Mouse (Mus musculus): ENCODE measurements around the gene Metap1d. TPM values are rescaled to one million over a fixed set of nuclear protein-coding genes. Genes with fewer than 3 reads are reported as not detected.

Gene Metap1d
- total and polyA plus RNA-seq, 2 experiments from 2014 or later: 16.6 to 25.3 TPM

DNA sequence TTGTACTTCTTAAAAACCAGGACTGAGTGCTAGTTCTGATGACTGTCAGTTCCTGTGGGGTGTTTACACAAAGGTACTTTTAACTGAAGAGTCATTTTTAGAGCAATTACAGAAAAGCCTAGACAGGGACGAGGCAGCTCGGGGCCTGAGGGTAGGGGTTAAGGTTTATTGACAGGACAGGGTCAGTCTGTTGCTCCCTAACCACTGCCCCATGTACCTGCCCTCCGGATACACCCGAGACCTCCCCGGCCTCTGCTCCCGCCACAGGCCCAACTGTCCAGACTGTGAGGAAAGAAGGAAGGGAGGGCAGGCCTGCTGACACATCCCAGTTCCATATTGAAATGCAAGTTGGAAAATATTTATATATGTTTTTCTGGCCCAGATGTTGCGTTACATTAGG lies 20.8 kb downstream of the Metap1d start:
- Histone ChIP-seq H3K4me3 (ENCODE audit: low read depth, low read length) (no peak overlapping the region), H3K4me2 (ENCODE audit: low read depth) (no peak overlapping the region), H3K27ac (ENCODE audit: low read depth, low read length) (no peak overlapping the region), H3K27me3 (ENCODE audit: insufficient read depth, low read length) (no peaks in the 10 kb centered on the region), H3K36me3 (ENCODE audit: insufficient read depth) (no peaks in the 10 kb centered on the region), H3K9ac (no peak overlapping the region), H3K9me3 (ENCODE audit: low read length) (no peaks in the 10 kb centered on the region), H3K4me1 (ENCODE audit: insufficient read depth) (no peaks in the 10 kb centered on the region; the same call in 1 of the 2 replicates)
- WGBS: 82% methylated on average over 7 of the region's 7 CpGs
- DNase-seq (no peak), ATAC-seq (no peak)
- TF ChIP-seq CTCF (IDR thresholded peaks at IDR 0.05; ENCODE audit: low read depth): no peak

GRCm38 (mm10) chr2:71474345-71474744 lies 21.3 kb downstream of the Metap1d start:
- no peak overlapping the region for H3K27ac ChIP-seq (ENCODE audit: low read depth, low read length)
- H3K9me3 ChIP-seq (ENCODE audit: low read length): no peaks in the 10 kb centered on the region
- no peak for TF ChIP-seq CTCF (IDR thresholded peaks at IDR 0.05; ENCODE audit: low read depth)
- H3K4me2 ChIP-seq (ENCODE audit: low read depth): no peak overlapping the region
- ATAC-seq (no peak), DNase-seq (no peak)
- no peaks in the 10 kb centered on the region for H3K27me3 ChIP-seq (ENCODE audit: insufficient read depth, low read length)
- H3K36me3 ChIP-seq (ENCODE audit: insufficient read depth): no peaks in the 10 kb centered on the region
- H3K4me3 ChIP-seq (ENCODE audit: low read depth, low read length): no peak overlapping the region
- no peaks in the 10 kb centered on the region; the same call in 1 of the 2 replicates for H3K4me1 ChIP-seq (ENCODE audit: insufficient read depth)
- H3K9ac ChIP-seq: no peak overlapping the region
- WGBS: 42% methylated on average over 7 of the region's 7 CpGs

DNA sequence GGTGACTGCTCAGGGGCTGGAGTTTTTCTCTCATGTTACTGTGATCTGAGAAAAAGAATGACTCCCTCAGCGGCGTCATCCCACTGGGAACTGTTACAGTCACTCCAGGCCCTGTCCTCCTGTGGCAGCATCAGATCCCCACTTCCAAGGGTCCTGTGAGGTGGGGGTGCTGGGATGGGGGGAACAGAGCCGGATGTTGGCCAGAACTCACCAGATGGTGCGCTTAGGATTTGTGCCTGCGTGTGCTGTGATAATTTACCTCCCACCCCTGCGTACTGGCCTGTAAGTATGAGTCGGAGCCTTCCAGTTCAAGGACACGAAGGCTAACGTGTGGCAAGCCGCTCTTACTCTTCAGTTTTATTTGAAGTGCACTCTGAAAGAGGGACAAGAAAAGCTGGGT lies 22.2 kb downstream of the Metap1d start:
- WGBS: 77% methylated on average over 10 of the region's 10 CpGs
- ATAC-seq: no peak
- Histone ChIP-seq H3K9ac (no peak overlapping the region), H3K4me3 (ENCODE audit: low read depth, low read length) (no peak overlapping the region), H3K36me3 (ENCODE audit: insufficient read depth) (no peaks in the 10 kb centered on the region), H3K27me3 (ENCODE audit: insufficient read depth, low read length) (no peaks in the 10 kb centered on the region), H3K4me2 (ENCODE audit: low read depth) (no peak overlapping the region), H3K9me3 (ENCODE audit: low read length) (no peaks in the 10 kb centered on the region), H3K4me1 (ENCODE audit: insufficient read depth) (no peaks in the 10 kb centered on the region; the same call in 1 of the 2 replicates), H3K27ac (ENCODE audit: low read depth, low read length) (no peak overlapping the region; the same call in 1 of the 2 replicates)
- DNase-seq: no peak
- no peak for TF ChIP-seq CTCF (IDR thresholded peaks at IDR 0.05; ENCODE audit: low read depth)

- TF ChIP-seq CTCF (IDR thresholded peaks at IDR 0.05; ENCODE audit: low read depth): no peak
- no peaks in the 10 kb centered on the region for H3K27me3 ChIP-seq (ENCODE audit: insufficient read depth, low read length)
- H3K4me2 ChIP-seq (ENCODE audit: low read depth): no peak overlapping the region
- no peak for ATAC-seq
- no peak overlapping the region for H3K9ac ChIP-seq
- no peaks in the 10 kb centered on the region for H3K9me3 ChIP-seq (ENCODE audit: low read length)
- no peaks in the 10 kb centered on the region; the same call in 1 of the 2 replicates for H3K4me1 ChIP-seq (ENCODE audit: insufficient read depth)
- no peak overlapping the region for H3K27ac ChIP-seq (ENCODE audit: low read depth, low read length)
- DNase-seq: no peak
- H3K36me3 ChIP-seq (ENCODE audit: insufficient read depth): no peaks in the 10 kb centered on the region
- WGBS: 66% methylated on average over 4 of the region's 4 CpGs
- H3K4me3 ChIP-seq (ENCODE audit: low read depth, low read length): no peak overlapping the region
These were observed 22.7 kb downstream of the Metap1d start for GRCm38 (mm10) chr2:71475760-71476159.

GRCm38 (mm10) chr2:71477787-71478186 lies 24.7 kb downstream of the Metap1d start:
- H3K27me3 ChIP-seq (ENCODE audit: insufficient read depth, low read length): no peaks in the 10 kb centered on the region
- H3K9me3 ChIP-seq (ENCODE audit: low read length): no peaks in the 10 kb centered on the region
- H3K4me3 ChIP-seq (ENCODE audit: low read depth, low read length): no peak overlapping the region
- ATAC-seq (no peak), DNase-seq (no peak)
- no peaks in the 10 kb centered on the region for H3K36me3 ChIP-seq (ENCODE audit: insufficient read depth)
- no peak overlapping the region for H3K4me2 ChIP-seq (ENCODE audit: low read depth)
- 0 out of 2 replicates have a peak, but pooled peaks have one; percentile 11 for TF ChIP-seq CTCF (IDR thresholded peaks at IDR 0.05; ENCODE audit: low read depth)
- H3K27ac ChIP-seq (ENCODE audit: low read depth, low read length): no peak overlapping the region
- no peak overlapping the region for H3K9ac ChIP-seq
- H3K4me1 ChIP-seq (ENCODE audit: insufficient read depth): no peaks in the 10 kb centered on the region; the same call in 1 of the 2 replicates

DNA sequence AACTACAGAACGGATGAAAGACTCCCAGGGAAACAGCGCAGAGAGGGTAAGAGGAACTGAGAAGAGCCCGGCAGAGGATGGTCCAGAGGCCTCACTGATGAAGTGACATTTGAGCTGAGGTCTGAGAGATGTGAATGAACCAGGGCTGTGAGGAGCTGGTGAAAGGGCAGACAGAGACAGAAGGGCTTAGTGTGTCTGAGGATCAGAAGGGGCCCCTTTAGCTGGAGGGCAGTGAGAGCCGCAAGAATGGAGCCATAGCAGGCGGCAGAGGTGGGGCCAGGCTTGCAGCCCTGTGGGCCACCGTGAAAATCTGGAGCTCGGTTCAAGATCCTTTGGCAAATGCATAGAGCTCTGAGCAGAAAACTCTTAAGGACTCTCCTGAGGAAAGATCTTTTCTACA lies 26.8 kb downstream of the Metap1d start:
- Histone ChIP-seq H3K4me1 (ENCODE audit: insufficient read depth) (0 out of 2 replicates have a peak, but pooled peaks cover 3% of the 10 kb centered on the region), H3K36me3 (ENCODE audit: insufficient read depth) (no peaks in the 10 kb centered on the region), H3K9ac (no peak overlapping the region), H3K9me3 (ENCODE audit: low read length) (no peaks in the 10 kb centered on the region), H3K4me2 (ENCODE audit: low read depth) (no peak overlapping the region), H3K27ac (ENCODE audit: low read depth, low read length) (no peak overlapping the region), H3K27me3 (ENCODE audit: insufficient read depth, low read length) (no peaks in the 10 kb centered on the region), H3K4me3 (ENCODE audit: low read depth, low read length) (no peak overlapping the region)
- 12% methylated on average over 7 of the region's 7 CpGs for WGBS
- no peak for TF ChIP-seq CTCF (IDR thresholded peaks at IDR 0.05; ENCODE audit: low read depth)
- no peak for DNase-seq
- ATAC-seq: no peak

DNA sequence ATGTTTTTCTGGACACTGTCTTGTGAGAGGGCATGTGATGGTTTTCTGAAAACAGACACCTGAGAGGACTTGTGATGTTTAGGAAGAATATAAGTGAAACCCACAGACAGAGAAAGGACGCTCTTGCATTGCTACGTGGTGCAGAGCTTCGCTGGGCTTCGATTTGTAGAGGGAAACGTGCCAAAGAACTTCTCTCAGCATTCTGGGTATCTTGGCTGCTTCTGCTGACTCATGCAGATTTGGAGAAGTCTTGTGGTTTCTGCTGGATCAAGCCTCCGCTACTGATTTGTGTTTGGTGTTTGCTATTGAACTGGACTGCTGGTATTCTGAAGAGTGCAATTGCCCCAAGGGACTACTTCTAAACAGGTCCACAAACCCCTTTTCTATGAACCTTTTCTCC lies 28.7 kb downstream of the Metap1d start:
- no peaks in the 10 kb centered on the region for H3K27me3 ChIP-seq (ENCODE audit: insufficient read depth, low read length)
- 58% methylated on average over 6 of the region's 6 CpGs for WGBS
- no peak overlapping the region for H3K27ac ChIP-seq (ENCODE audit: low read depth, low read length)
- DNase-seq (no peak), ATAC-seq (no peak)
- H3K4me1 ChIP-seq (ENCODE audit: insufficient read depth): 0 out of 2 replicates have a peak, but pooled peaks cover 3% of the 10 kb centered on the region
- TF ChIP-seq CTCF (IDR thresholded peaks at IDR 0.05; ENCODE audit: low read depth): no peak
- no peak overlapping the region for H3K9ac ChIP-seq
- no peak overlapping the region for H3K4me2 ChIP-seq (ENCODE audit: low read depth)
- no peak overlapping the region for H3K4me3 ChIP-seq (ENCODE audit: low read depth, low read length)
- H3K36me3 ChIP-seq (ENCODE audit: insufficient read depth): no peaks in the 10 kb centered on the region
- H3K9me3 ChIP-seq (ENCODE audit: low read length): no peaks in the 10 kb centered on the region
